Mouse (Mus musculus): ENCODE measurements at regions not wholly inside any gene's neighbourhood (a gene's known extent, or its start where the extent isn't known, plus 50 kb on each side); places are given as distances from the start of the nearest gene placed in this dataset.

GRCm38 (mm10) chr13:116243272-116243784 is 66.2 kb downstream of the Isl1 start:
- H3K4me1 ChIP-seq, result no peaks in the 10 kb centered on the region
- no peak for DNase-seq (ENCODE audit: low spot score)
- H3K27me3 ChIP-seq (replicated peaks; ENCODE audit: low read depth, poor library complexity, severe bottlenecking), result no peaks in the 10 kb centered on the region
- H3K4me3 ChIP-seq, result no peak overlapping the region
- H3K9me3 ChIP-seq, result no peaks in the 10 kb centered on the region
- no peak overlapping the region for H3K27ac ChIP-seq (replicated peaks)
- 90% methylated on average over 11 of the region's 11 CpGs for WGBS
- H3K36me3 ChIP-seq (replicated peaks), result no peaks in the 10 kb centered on the region

GRCm38 (mm10) chr13:116215101-116215500 is 94.4 kb downstream of the Isl1 start:
- Histone ChIP-seq H3K9me3 (no peaks in the 10 kb centered on the region), H3K27ac (replicated peaks) (no peak overlapping the region), H3K27me3 (replicated peaks; ENCODE audit: low read depth, poor library complexity, severe bottlenecking) (no peaks in the 10 kb centered on the region), H3K4me1 (no peaks in the 10 kb centered on the region), H3K36me3 (replicated peaks) (no peaks in the 10 kb centered on the region), H3K4me3 (no peak overlapping the region)
- WGBS, result 46% methylated on average over 3 of the region's 3 CpGs
- DNase-seq (ENCODE audit: low spot score), result no peak

- WGBS, result 52% methylated on average over 6 of the region's 6 CpGs
- no peak for DNase-seq (ENCODE audit: low spot score)
- H3K36me3 ChIP-seq (replicated peaks), result no peaks in the 10 kb centered on the region
- no peak overlapping the region for H3K4me3 ChIP-seq
- no peaks in the 10 kb centered on the region for H3K27me3 ChIP-seq (replicated peaks; ENCODE audit: low read depth, poor library complexity, severe bottlenecking)
- no peak overlapping the region for H3K27ac ChIP-seq (replicated peaks)
- no peaks in the 10 kb centered on the region for H3K9me3 ChIP-seq
- H3K4me1 ChIP-seq, result no peaks in the 10 kb centered on the region
Observed at GRCm38 (mm10) chr13:116213843-116214829, 95.4 kb downstream of the Isl1 start.

- Histone ChIP-seq H3K27me3 (replicated peaks; ENCODE audit: low read depth, poor library complexity, severe bottlenecking) (no peaks in the 10 kb centered on the region; the same call in 1 of the 2 replicates), H3K36me3 (replicated peaks) (no peaks in the 10 kb centered on the region), H3K4me1 (peaks cover 9% of the 10 kb centered on the region), H3K9me3 (no peaks in the 10 kb centered on the region), H3K27ac (replicated peaks) (peak overlapping the region; percentile 81), H3K4me3 (peak overlapping the region; percentile 43)
- DNase-seq (ENCODE audit: low spot score), result peak; percentile 77
- 3% methylated on average over 11 of the region's 11 CpGs for WGBS
Observed at GRCm38 (mm10) chr13:116201177-116201920, 108.1 kb downstream of the Isl1 start.

GRCm38 (mm10) chr13:116187059-116187458 is 122.4 kb downstream of the Isl1 start:
- DNase-seq (ENCODE audit: low spot score), result no peak
- no peak overlapping the region for H3K4me3 ChIP-seq
- WGBS, result 60% methylated on average over 7 of the region's 7 CpGs
- peaks cover 5% of the 10 kb centered on the region; the same call in 1 of the 2 replicates for H3K4me1 ChIP-seq
- no peak overlapping the region for H3K27ac ChIP-seq (replicated peaks)
- H3K9me3 ChIP-seq, result no peaks in the 10 kb centered on the region
- H3K27me3 ChIP-seq (replicated peaks; ENCODE audit: low read depth, poor library complexity, severe bottlenecking), result no peaks in the 10 kb centered on the region
- H3K36me3 ChIP-seq (replicated peaks), result no peaks in the 10 kb centered on the region

- Histone ChIP-seq H3K36me3 (replicated peaks) (no peaks in the 10 kb centered on the region), H3K27me3 (replicated peaks; ENCODE audit: low read depth, poor library complexity, severe bottlenecking) (peaks cover 6% of the 10 kb centered on the region; the same call in 1 of the 2 replicates)
- WGBS, result 35% methylated on average over 3 of the region's 3 CpGs
Observed at GRCm38 (mm10) chr13:116177781-116178180, 131.7 kb downstream of the Isl1 start.

GRCm38 (mm10) chr13:116174976-116175375 is 134.5 kb downstream of the Isl1 start:
- no peaks in the 10 kb centered on the region for H3K36me3 ChIP-seq (replicated peaks)
- no peaks in the 10 kb centered on the region for H3K9me3 ChIP-seq
- H3K27me3 ChIP-seq (replicated peaks; ENCODE audit: low read depth, poor library complexity, severe bottlenecking), result peaks cover 6% of the 10 kb centered on the region; the same call in 1 of the 2 replicates
- no peak overlapping the region for H3K27ac ChIP-seq (replicated peaks)
- no peak overlapping the region for H3K4me3 ChIP-seq
- H3K4me1 ChIP-seq, result peaks cover 3% of the 10 kb centered on the region; the same call in 1 of the 2 replicates
- no peak for DNase-seq (ENCODE audit: low spot score)
- 16% methylated on average over 3 of the region's 3 CpGs for WGBS

More at GRCm38 (mm10) chr13:116177781-116178180, 131.7 kb downstream of the Isl1 start:
- DNase-seq (ENCODE audit: low spot score), result no peak
- no peak overlapping the region for H3K4me3 ChIP-seq
- H3K4me1 ChIP-seq, result peaks cover 3% of the 10 kb centered on the region; the same call in 1 of the 2 replicates
- H3K9me3 ChIP-seq, result no peaks in the 10 kb centered on the region
- no peak overlapping the region for H3K27ac ChIP-seq (replicated peaks)

GRCm38 (mm10) chr13:116173866-116174265 is 135.6 kb downstream of the Isl1 start:
- Histone ChIP-seq H3K27ac (replicated peaks) (no peak overlapping the region), H3K36me3 (replicated peaks) (no peaks in the 10 kb centered on the region), H3K9me3 (no peaks in the 10 kb centered on the region), H3K27me3 (replicated peaks; ENCODE audit: low read depth, poor library complexity, severe bottlenecking) (0 out of 2 replicates have a peak, but pooled peaks cover 3% of the 10 kb centered on the region), H3K4me1 (peaks cover 3% of the 10 kb centered on the region; the same call in 1 of the 2 replicates), H3K4me3 (no peak overlapping the region)
- DNase-seq (ENCODE audit: low spot score), result no peak
- WGBS, result 49% methylated on average over 2 of the region's 2 CpGs

- H3K4me3 ChIP-seq, result no peak overlapping the region
- H3K27me3 ChIP-seq (replicated peaks; ENCODE audit: low read depth, poor library complexity, severe bottlenecking), result no peaks in the 10 kb centered on the region
- no peaks in the 10 kb centered on the region for H3K36me3 ChIP-seq (replicated peaks)
- DNase-seq (ENCODE audit: low spot score), result no peak
- H3K9me3 ChIP-seq, result no peaks in the 10 kb centered on the region
- H3K4me1 ChIP-seq, result no peaks in the 10 kb centered on the region
- no peak overlapping the region for H3K27ac ChIP-seq (replicated peaks)
- 57% methylated on average over 5 of the region's 5 CpGs for WGBS
Observed at GRCm38 (mm10) chr13:116143022-116143421, 166.5 kb downstream of the Isl1 start.

GRCm38 (mm10) chr13:116118664-116119063 is 190.8 kb downstream of the Isl1 start:
- WGBS, result 88% methylated on average over 1 of the region's 1 CpGs
- Histone ChIP-seq H3K4me3 (no peak overlapping the region), H3K27ac (replicated peaks) (no peak overlapping the region), H3K4me1 (no peaks in the 10 kb centered on the region), H3K27me3 (replicated peaks; ENCODE audit: low read depth, poor library complexity, severe bottlenecking) (no peaks in the 10 kb centered on the region), H3K9me3 (no peaks in the 10 kb centered on the region), H3K36me3 (replicated peaks) (no peaks in the 10 kb centered on the region)
- DNase-seq (ENCODE audit: low spot score), result no peak

- DNase-seq (ENCODE audit: low spot score), result no peak
- H3K4me1 ChIP-seq, result no peaks in the 10 kb centered on the region
- H3K9me3 ChIP-seq, result no peaks in the 10 kb centered on the region
- no peak overlapping the region for H3K27ac ChIP-seq (replicated peaks)
- WGBS, result 84% methylated on average over 7 of the region's 7 CpGs
- H3K36me3 ChIP-seq (replicated peaks), result no peaks in the 10 kb centered on the region
- no peaks in the 10 kb centered on the region for H3K27me3 ChIP-seq (replicated peaks; ENCODE audit: low read depth, poor library complexity, severe bottlenecking)
- H3K4me3 ChIP-seq, result no peak overlapping the region
Observed at GRCm38 (mm10) chr13:116111032-116111808, 198.3 kb downstream of the Isl1 start.

GRCm38 (mm10) chr13:116110578-116110977 is 198.9 kb downstream of the Isl1 start:
- Histone ChIP-seq H3K9me3 (no peaks in the 10 kb centered on the region), H3K4me3 (no peak overlapping the region), H3K27ac (replicated peaks) (no peak overlapping the region), H3K4me1 (no peaks in the 10 kb centered on the region), H3K36me3 (replicated peaks) (no peaks in the 10 kb centered on the region), H3K27me3 (replicated peaks; ENCODE audit: low read depth, poor library complexity, severe bottlenecking) (no peaks in the 10 kb centered on the region)
- DNase-seq (ENCODE audit: low spot score), result no peak
- WGBS, result 92% methylated on average over 2 of the region's 2 CpGs

Measured in embryonic facial prominence, embryonic 10.5 days (tissue).